Mouse (Mus musculus) kidney, postnatal 25 days (tissue): ENCODE data around the gene Lman1l.
A peak's percentile ranks its signal among the peaks of the same experiment; 100 is the strongest.

Experiments used
- DNase-seq, 2 experiments: peaks; one replicate each; pipeline ENCODE4 v3.0.0; 2021; ENCODE audit warnings: mixed read lengths in 2 of 2

Lman1l gene

GRCm38 (mm10) chr9:57575577-57575976 is 45.0 kb downstream of the Lman1l start:
- DNase-seq: no peak

GRCm38 (mm10) chr9:57574397-57574796 is 46.2 kb downstream of the Lman1l start:
- no peak for DNase-seq

DNA sequence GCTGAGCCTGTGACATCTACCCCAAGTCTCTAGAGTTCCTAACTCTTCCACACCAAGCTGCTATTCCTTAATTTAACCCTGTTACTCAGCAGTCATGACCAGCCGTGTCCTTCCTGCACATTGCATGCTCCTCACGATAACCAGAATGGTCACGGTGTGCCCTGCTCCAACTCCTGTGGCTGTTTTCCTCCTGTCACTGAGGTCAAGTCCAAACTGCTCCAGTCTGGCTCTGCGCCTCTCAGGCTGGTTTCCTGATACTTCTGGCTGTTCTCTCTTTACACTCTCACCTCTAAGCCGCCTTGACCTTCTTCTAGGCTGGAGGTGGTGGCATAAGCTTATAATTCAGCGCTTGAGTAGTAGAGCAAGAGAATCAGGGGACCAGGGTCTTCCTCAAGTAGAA is 52.1 kb downstream of the Lman1l start:
- DNase-seq: peak; percentile 45 to 78

GRCm38 (mm10) chr9:57566846-57567245 is 53.7 kb downstream of the Lman1l start:
- peak; percentile 79 to 92 for DNase-seq

DNA sequence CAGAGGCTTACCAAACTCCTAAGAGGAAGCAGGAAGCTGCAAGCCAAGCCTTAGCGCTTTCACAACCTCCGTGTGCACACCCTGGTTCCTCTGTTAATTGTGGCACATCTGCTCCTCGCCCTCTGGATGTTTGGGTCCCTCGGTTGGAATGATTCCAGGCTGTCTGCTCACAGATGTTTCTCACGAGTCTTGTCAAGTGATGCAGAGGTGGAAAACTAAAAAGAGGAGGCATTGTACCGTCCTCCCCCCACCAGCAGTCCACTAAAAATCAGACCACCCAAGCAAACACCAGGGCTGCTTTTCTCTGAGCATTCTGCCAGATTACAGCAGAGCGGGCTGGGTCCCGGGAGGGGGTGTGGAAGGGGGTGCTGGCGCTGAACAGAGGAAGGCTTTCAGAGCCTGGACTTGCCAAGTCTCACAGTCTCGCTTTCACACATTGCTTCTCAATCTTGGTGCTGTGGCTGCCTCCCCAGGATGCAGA is 54.8 kb downstream of the Lman1l start:
- peak in 1 of 2 experiments; percentile 44 for DNase-seq

DNA sequence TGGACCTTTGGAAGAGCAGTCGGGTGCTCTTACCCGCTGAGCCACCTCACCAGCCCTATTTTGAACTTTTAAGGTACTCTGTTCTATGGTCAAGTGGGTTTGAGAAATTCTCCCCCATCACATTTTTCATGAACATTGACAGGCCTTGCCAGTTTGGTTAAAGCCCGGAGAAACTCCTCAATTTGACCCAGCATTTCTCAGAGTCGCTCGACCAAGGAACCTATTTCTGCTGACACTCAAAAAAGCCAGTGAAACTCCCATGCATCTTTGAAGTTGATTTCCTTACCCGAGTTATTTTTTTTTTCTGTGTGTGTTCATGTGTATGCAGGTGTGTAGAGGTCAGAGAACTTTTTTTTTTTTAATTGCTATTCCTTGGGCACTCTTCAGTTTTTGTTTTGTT is 56.0 kb downstream of the Lman1l start:
- DNase-seq: peak; percentile 40 to 63

DNA sequence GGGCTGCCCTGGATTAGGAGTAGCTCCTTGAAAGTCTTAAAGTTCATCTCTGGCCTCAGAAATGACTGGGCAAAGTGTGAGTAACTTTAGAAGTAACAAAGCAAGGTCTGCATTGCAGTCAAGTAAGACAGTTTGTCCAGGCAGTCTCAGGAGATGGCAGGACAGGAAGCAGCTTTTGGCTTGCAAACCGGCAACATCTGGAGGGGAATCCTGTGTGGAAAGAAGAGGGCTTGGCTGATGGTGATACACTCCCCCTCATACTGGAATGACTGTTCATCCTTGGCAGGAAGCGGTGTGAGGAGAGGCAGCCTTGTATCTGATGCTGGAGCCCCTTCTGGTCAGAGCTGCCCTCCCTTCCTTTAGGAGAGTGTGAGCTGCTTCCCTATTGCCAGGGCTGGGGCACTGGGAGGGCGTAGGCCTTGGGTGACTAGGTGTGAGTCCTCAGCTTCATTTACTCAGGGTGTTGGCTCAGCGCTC is 57.6 kb downstream of the Lman1l start:
- peak; percentile 52 to 74 for DNase-seq

DNA sequence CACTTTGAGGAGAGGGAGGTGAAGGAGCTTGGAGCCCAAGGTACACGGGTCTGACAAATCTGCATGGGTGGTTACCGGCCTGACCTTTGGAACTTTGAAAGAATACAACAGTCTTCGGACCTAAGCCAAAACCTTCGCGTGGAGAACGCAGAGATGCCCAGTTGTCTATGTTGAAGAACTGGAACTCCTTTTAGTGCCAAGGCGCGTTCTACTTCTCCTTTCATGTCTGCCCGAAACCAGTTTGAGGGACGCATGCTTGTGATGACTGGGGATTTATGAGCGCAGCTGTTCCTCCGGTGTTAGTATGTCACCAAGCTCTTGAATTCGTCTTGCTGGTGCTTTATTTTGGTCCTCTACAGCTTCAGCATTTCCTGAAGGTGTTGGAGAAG is 58.9 kb downstream of the Lman1l start:
- peak; percentile 71 to 78 for DNase-seq

DNA sequence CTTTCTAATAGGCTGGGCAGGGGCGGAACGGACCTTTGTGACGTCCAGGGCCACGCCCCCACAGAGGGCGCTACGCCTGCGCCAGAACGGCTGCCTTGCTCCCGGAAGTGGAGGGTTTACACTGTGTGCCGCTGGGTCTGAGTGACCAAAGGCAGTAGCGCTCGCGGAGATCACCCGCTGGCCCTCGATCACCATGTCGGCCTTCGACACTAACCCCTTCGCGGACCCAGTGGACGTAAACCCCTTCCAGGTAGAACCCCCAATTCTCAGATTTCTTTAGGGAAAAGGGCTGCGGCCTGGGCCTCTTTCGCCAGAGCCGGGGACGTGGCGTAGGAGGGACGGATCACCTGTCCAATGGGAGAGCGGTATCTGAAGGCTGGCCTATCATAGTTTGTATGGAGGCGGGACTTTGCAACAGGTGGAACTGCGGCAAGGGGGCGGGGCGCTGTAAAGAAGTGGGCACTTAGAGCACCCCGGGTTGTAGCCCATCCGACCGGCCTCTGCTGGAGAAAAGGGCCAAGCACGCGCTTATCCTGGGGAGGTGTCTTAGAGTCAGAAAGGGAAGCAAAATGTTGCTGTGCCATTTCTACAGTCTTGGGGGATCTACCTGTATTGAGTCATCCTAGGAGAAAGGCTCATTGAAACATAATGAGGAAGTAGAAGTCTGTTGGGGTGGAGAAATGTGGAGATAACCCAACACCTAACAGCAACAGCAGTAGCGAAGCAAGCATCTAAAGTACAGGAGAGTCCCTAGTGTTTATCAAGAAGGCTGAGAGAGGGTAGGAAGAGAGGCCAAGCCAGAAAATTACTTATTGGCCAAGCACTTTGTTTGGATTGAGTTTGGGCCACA is 59.5 kb downstream of the Lman1l start, which contains the start of gene Scamp2:
Gene Scamp2, plus strand, starts transcription at position 83 of the 850 bp plus-strand sequence.
- DNase-seq: peak; percentile 95 to 96

DNA sequence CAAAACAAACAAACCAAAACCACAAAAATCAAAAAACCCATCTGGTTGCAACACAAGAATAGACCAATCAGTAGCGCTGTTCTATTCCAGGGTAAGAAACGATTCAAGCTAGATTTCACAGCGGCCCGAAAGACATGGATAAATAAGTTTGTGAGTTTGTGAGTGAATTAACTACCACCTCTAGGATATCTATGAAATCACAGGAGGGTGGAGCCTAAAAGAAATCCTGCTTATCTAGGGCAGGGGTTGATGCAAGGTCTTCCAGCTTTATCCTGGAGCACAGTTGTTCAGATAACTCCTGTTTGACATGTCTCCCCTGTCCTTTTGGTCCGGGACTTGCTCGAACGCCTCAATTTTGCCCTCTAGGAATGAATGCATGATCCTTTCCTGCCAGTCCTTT is 60.3 kb downstream of the Lman1l start:
- no peak for DNase-seq

- DNase-seq: no peak
Observed at GRCm38 (mm10) chr9:57559568-57559967, 61.0 kb downstream of the Lman1l start.

DNA sequence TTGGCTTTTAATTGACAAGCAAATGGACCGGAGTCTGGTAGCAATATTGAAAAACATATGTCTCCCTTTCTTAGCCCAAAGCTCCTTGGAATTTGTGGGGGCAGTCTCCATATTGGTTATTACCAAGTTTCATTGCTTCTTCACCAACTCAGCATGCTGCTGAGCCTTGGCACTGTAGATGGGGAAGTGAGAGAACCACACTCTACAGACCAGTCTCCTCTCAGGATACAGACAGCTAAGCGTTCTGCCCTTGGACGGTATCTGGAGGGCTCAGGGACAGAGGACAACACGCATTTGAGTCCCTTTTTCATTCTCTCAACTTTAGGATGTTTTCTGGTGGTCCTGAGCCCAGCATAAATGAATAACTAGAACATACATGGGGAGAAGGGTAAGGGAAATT is 61.9 kb downstream of the Lman1l start:
- no peak for DNase-seq

- no peak for DNase-seq
Observed at GRCm38 (mm10) chr9:57557215-57557614, 63.4 kb downstream of the Lman1l start.
